Mouse (Mus musculus) embryonic fibroblast, embryonic 13.5 days (primary cell): ENCODE measurements around the gene Nox1. TPM values are rescaled to one million over a fixed set of nuclear protein-coding genes. Genes with fewer than 3 reads are reported as not detected.

Experiments
- H3K27ac ChIP-seq: 2 replicates; pipeline ENCODE4 v1.5.1; 2012; ENCODE audit warnings: low read length, control low read depth, inconsistent platforms; ENCODE audit not compliant: insufficient read depth
- H3K4me1 ChIP-seq: 2 replicates; pipeline ENCODE4 v1.6.1; 2011; ENCODE audit warnings: low read length; ENCODE audit not compliant: control insufficient read depth, insufficient read depth
- H3K4me3 ChIP-seq: 2 replicates; pipeline ENCODE4 v1.5.1; 2011; ENCODE audit warnings: mild to moderate bottlenecking, control low read depth, low read length; ENCODE audit not compliant: insufficient read depth
- CTCF ChIP-seq: IDR thresholded peaks from 2 replicates; pipeline ENCODE4 v1.5.1; 2011; ENCODE audit warnings: mild to moderate bottlenecking, control low read depth, low read length, moderate library complexity, borderline replicate concordance; ENCODE audit not compliant: insufficient read depth
- POLR2A ChIP-seq: IDR thresholded peaks from 2 replicates; pipeline ENCODE4 v1.6.1; 2011; ENCODE audit warnings: low read depth, mild to moderate bottlenecking, control low read depth, low read length, moderate library complexity
- polyA plus RNA-seq: library from polyadenylated mRNA; stranded (reverse); fragments of >200 nt; gene quantifications from 2 replicates; pipeline ENCODE4 v1.2.4, GENCODE M21; 2011; ENCODE audit warnings: low read depth; ENCODE audit not compliant: missing spikeins, insufficient read length

Nox1 gene
- polyA plus RNA-seq, 1 experiment, result 0.65 TPM

- no peak overlapping the region for H3K27ac ChIP-seq
- 0 out of 2 replicates have a peak overlapping the region, but pooled peaks have one; percentile 8 for H3K4me3 ChIP-seq
- H3K4me1 ChIP-seq, result no peaks in the 10 kb centered on the region
- TF ChIP-seq POLR2A (no peak), CTCF (no peak)
Measured at GRCm38 (mm10) chrX:134058040-134058875, 163.5 kb downstream of the Nox1 start.

GRCm38 (mm10) chrX:134056897-134057296 lies 164.9 kb downstream of the Nox1 start:
- H3K4me1 ChIP-seq, result no peaks in the 10 kb centered on the region
- H3K4me3 ChIP-seq, result no peak overlapping the region
- TF ChIP-seq POLR2A, result no peak
- no peak for TF ChIP-seq CTCF
- no peak overlapping the region for H3K27ac ChIP-seq

- no peak for TF ChIP-seq CTCF
- TF ChIP-seq POLR2A, result no peak
- Histone ChIP-seq H3K4me1 (no peaks in the 10 kb centered on the region), H3K4me3 (no peak overlapping the region), H3K27ac (no peak overlapping the region)
Measured at GRCm38 (mm10) chrX:134048994-134049393, 172.8 kb downstream of the Nox1 start.

Other genes starting within 250 kb of the Nox1 start
- gene Sytl4, start 240.1 kb downstream of the Nox1 start, polyA plus RNA-seq, result 3.2 and 4.5 TPM in 2 replicates
- gene Cstf2, start 162.8 kb downstream of the Nox1 start, polyA plus RNA-seq, result 29.3 and 39.3 TPM in 2 replicates
- 0.58 and 0.90 TPM in 2 replicates for gene Xkrx, start 59.9 kb downstream of the Nox1 start, polyA plus RNA-seq
- not detected in 2 replicates for gene Arl13a, start 34.5 kb downstream of the Nox1 start, polyA plus RNA-seq
- 20.9 and 21.7 TPM in 2 replicates for gene Trmt2b, start 55.0 kb upstream of the Nox1 start, polyA plus RNA-seq
- 6.8 and 10.9 TPM in 2 replicates for gene Tmem35a, start 73.3 kb upstream of the Nox1 start, polyA plus RNA-seq
- gene Cenpi, start 86.1 kb upstream of the Nox1 start, polyA plus RNA-seq, result 15.6 and 16.8 TPM in 2 replicates
- gene Drp2, start 182.6 kb upstream of the Nox1 start, polyA plus RNA-seq, result 2.3 and 5.1 TPM in 2 replicates